15 mouse cellular contexts compared by ENCODE assay signal in the genomic region with DNA sequence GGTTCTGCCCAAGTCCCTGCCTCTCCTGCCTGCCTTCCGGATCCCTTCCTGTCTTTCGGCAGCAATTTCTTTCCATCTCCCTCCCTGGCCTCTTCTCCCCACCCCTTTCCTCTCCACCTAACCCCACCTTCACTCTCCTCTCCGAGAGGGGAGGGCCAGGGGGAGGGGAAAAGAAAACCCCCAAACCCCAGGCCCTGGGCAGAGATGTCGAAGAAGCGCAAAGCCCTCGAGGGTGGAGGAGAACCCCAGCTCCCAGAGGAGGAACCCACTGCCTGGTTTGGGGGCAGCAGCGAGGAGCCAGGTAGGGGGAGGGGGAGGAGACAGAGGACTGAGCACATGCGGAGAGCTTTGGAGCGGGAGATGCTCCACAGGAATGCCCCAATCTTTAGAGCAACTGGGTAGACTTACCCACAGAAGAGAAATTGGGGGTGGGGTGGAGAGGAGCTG. TPM values are rescaled to one million over a fixed set of nuclear protein-coding genes. Genes with fewer than 3 reads are reported as not detected.
DNase-seq lines count a peak whose midpoint lies in the region; ATAC-seq and TF ChIP-seq lines count a peak whose summit lies in the region.
"Had no signal": no experiment of that assay in that cellular context is flagged by ENCODE, and none has a peak within 500 bp of the region (broad histone marks: within the 10 kb centered on the region; RNA-seq: fewer than 3 reads in every experiment).

No protein-coding gene starts in this region.

- no peak for DNase-seq in gastrocnemius, adult 2 months
- DNase-seq in gastrocnemius, postnatal 10 days = no peak
- DNase-seq in left cerebral cortex, adult 2 months (ENCODE audit: extremely low spot score in 1 of 2, low spot score in 2 of 2) = peak; percentile 23 to 59
- DNase-seq in left cerebral cortex, postnatal 4 days = no peak
- peak; percentile 82 for DNase-seq in cerebellum, adult 9-10 months
- no peak for DNase-seq in Muller cell, postnatal 12 days (ENCODE audit: inconsistent ontology term)
- DNase-seq in heart, adult 8-10 months (ENCODE audit: low spot score) = no peak
- DNase-seq: kidney, postnatal 14 days; liver, embryonic 13.5 days had no signal

- no peak overlapping the region for H3K27ac ChIP-seq in gastrocnemius, adult 2 months
- H3K27ac ChIP-seq in left cerebral cortex, adult 2 months = peak overlapping the region; percentile 92
- no peak overlapping the region for H3K27ac ChIP-seq in limb, embryonic 15.5 days
- H3K27ac ChIP-seq: liver, embryonic 13.5 days had no signal

- WGBS in limb, embryonic 15.5 days = 12% methylated on average over 9 of the region's 9 CpGs

- H3K4me3 ChIP-seq in gastrocnemius, adult 2 months = peak overlapping the region; percentile 73
- H3K4me3 ChIP-seq in left cerebral cortex, adult 2 months = peak overlapping the region; percentile 67
- H3K4me3 ChIP-seq in limb, embryonic 15.5 days = peak overlapping the region; percentile 19
- H3K4me3 ChIP-seq: liver, embryonic 13.5 days had no signal

- intact Hi-C loops in gastrocnemius, adult 2 months (cut with DNase I) = loop anchor here (5.0 kb wide), 1 partner anchor 60 kb away; no protein-coding TSS in a partner anchor
- intact Hi-C loops in left cerebral cortex, adult 2 months (cut with DNase I) = loop anchor here (5.0 kb wide), 1 partner anchor 65 kb away; no protein-coding TSS in a partner anchor
- intact Hi-C loops in left cerebral cortex, postnatal 4 days (cut with DNase I) = no loop called here

- peaks cover 30% of the 10 kb centered on the region for H3K4me1 ChIP-seq in limb, embryonic 15.5 days

- H3K9me3 ChIP-seq in limb, embryonic 15.5 days = no peaks in the 10 kb centered on the region
- H3K9me3 ChIP-seq: liver, embryonic 13.5 days; megakaryocyte, embryonic 14.5 days had no signal

- H3K9ac ChIP-seq in limb, embryonic 15.5 days = no peak overlapping the region
- H3K9ac ChIP-seq: liver, embryonic 13.5 days had no signal

- peak overlapping the region; percentile 92 for H3K4me2 ChIP-seq in limb, embryonic 15.5 days
- H3K4me2 ChIP-seq: liver, embryonic 13.5 days had no signal

- no peak for ATAC-seq in limb, embryonic 15.5 days (ENCODE audit: insufficient number of reproducible peaks, low FRiP score, low TSS enrichment, low read depth)

- TF ChIP-seq CTCF in gastrocnemius, adult 2 months (IDR thresholded peaks at IDR 0.05) = no peak
- TF ChIP-seq CTCF in left cerebral cortex, adult 2 months (IDR thresholded peaks at IDR 0.05) = no peak

- no peaks in the 10 kb centered on the region for H3K36me3 ChIP-seq in limb, embryonic 15.5 days
- H3K36me3 ChIP-seq: liver, embryonic 13.5 days had no signal

- peaks cover 57% of the 10 kb centered on the region for H3K27me3 ChIP-seq in limb, embryonic 15.5 days

RNA-seq across cellular contexts. Expression of a gene that starts 1.7 kb away (rescaled TPM):
- total RNA-seq in gastrocnemius, adult 2 months (2021) = 1 to 10 TPM; 4.0 to 6.0 TPM
- total RNA-seq in gastrocnemius, postnatal 10 days (2021) = 1 to 10 TPM; 5.7 to 7.4 TPM
- 100 to 1,000 TPM in 1 of 2 experiments, 10 to 100 TPM in 1; 78.0 to 113 TPM for total RNA-seq in left cerebral cortex, adult 2 months (2021)
- total RNA-seq in left cerebral cortex, postnatal 4 days (2021) = 100 to 1,000 TPM in 1 of 2 experiments, 10 to 100 TPM in 1; 84.9 to 106 TPM
- 1.8 and 3.1 TPM in 2 replicates for polyA plus RNA-seq in limb, embryonic 15.5 days (2015; fragmentation: Nextera tagmentation; extraction: Ambion mirVana)
- total RNA-seq in heart, adult 8-10 months (2022) = 1 to 10 TPM; 1.8 to 3.6 (median 2.8) TPM
- total RNA-seq: neutrophil, adult 5-6 weeks had no signal

RNA-seq across cellular contexts. Expression of a gene that starts 39.9 kb away (rescaled TPM):
- not detected for total RNA-seq in gastrocnemius, adult 2 months (2021)
- total RNA-seq in gastrocnemius, postnatal 10 days (2021) = not detected
- not detected for total RNA-seq in left cerebral cortex, adult 2 months (2021)
- not detected for total RNA-seq in left cerebral cortex, postnatal 4 days (2021)
- 0.16 TPM in 1 of 2 replicates, not detected in the other for polyA plus RNA-seq in limb, embryonic 15.5 days (2015; fragmentation: Nextera tagmentation; extraction: Ambion mirVana)
- not detected for total RNA-seq in heart, adult 8-10 months (2022)
- total RNA-seq: gastrocnemius, adult 18-20 months; hematopoietic stem cell, adult 5-6 weeks; neutrophil, adult 5-6 weeks had no signal
- polyA plus RNA-seq: C2C12; liver, embryonic 13.5 days had no signal

Comparison
In these comparisons a context has a peak if more than half of its experiments do, and no peak if none do; other contexts are left out.
1. DNase-seq: peak in left cerebral cortex, adult 2 months (2 of 2) and cerebellum, adult 9-10 months (single experiment); none in gastrocnemius, adult 2 months (single experiment), gastrocnemius, postnatal 10 days (single experiment), left cerebral cortex, postnatal 4 days (single experiment), Muller cell, postnatal 12 days (single experiment) and heart, adult 8-10 months (single experiment).
2. H3K4me3 ChIP-seq: peak in every context shown above with its lines; median percentile 73 in gastrocnemius, adult 2 months; 67 in left cerebral cortex, adult 2 months; 19 in limb, embryonic 15.5 days.
3. RNA of a gene that starts 1.7 kb away (total RNA-seq): 78.0 to 113 TPM in left cerebral cortex, adult 2 months and 84.9 to 106 TPM in left cerebral cortex, postnatal 4 days; 5.7 to 7.4 TPM in gastrocnemius, postnatal 10 days, 4.0 to 6.0 TPM in gastrocnemius, adult 2 months and 1.8 to 3.6 TPM in heart, adult 8-10 months; every median in the first group is over 4 times any median in the second.